ENCODE assay signal across 8 mouse cellular contexts in genomic region chr15:103284647-103285046, GRCm38 (mm10). TPM values are rescaled to one million over a fixed set of nuclear protein-coding genes. Genes with fewer than 3 reads are reported as not detected.
A peak's percentile ranks its signal among the peaks of the same experiment; 100 is the strongest.
DNase-seq lines count a peak whose midpoint lies in the region; ATAC-seq and TF ChIP-seq lines count a peak whose summit lies in the region.

No protein-coding gene starts in this region.

- no peak overlapping the region for H3K9ac ChIP-seq in heart, embryonic 11.5 days (ENCODE audit: low read depth, low read length)
- no peak overlapping the region for H3K9ac ChIP-seq in lung, embryonic 14.5 days

- peak overlapping the region; percentile 1; the same call in 1 of the 2 replicates for H3K27ac ChIP-seq in heart, embryonic 11.5 days (ENCODE audit: low read depth, low read length)
- H3K27ac ChIP-seq in lung, embryonic 14.5 days (ENCODE audit: low read depth): no peak overlapping the region
- peak overlapping the region; percentile 58; the same call in 1 of the 2 replicates for H3K27ac ChIP-seq in limb, embryonic 10.5 days
- no peak overlapping the region for H3K27ac ChIP-seq in small intestine, adult 2 months (ENCODE audit: insufficient read depth, low read depth, low read length)

- no peaks in the 10 kb centered on the region for H3K27me3 ChIP-seq in heart, embryonic 11.5 days (ENCODE audit: control insufficient read depth, insufficient read depth, low read length)
- no peaks in the 10 kb centered on the region for H3K27me3 ChIP-seq in lung, embryonic 14.5 days (ENCODE audit: insufficient read depth, low read length)
- no peaks in the 10 kb centered on the region for H3K27me3 ChIP-seq in limb, embryonic 10.5 days (ENCODE audit: low read depth, poor library complexity, severe bottlenecking)
- H3K27me3 ChIP-seq in small intestine, adult 2 months (ENCODE audit: control insufficient read depth, insufficient read depth, low read length): no peaks in the 10 kb centered on the region

- H3K4me1 ChIP-seq in heart, embryonic 11.5 days (ENCODE audit: control insufficient read depth, insufficient read depth, low read length): peaks cover 17% of the 10 kb centered on the region
- peaks cover 8% of the 10 kb centered on the region for H3K4me1 ChIP-seq in lung, embryonic 14.5 days (ENCODE audit: insufficient read depth)
- H3K4me1 ChIP-seq in limb, embryonic 10.5 days: peaks cover 43% of the 10 kb centered on the region
- H3K4me1 ChIP-seq in small intestine, adult 2 months (ENCODE audit: control insufficient read depth, insufficient read depth, insufficient read length, low read length): peaks cover 9% of the 10 kb centered on the region; the same call in 1 of the 2 replicates

- DNase-seq in heart, postnatal 36 days: no peak
- peak; percentile 8 for DNase-seq in lung, embryonic 14.5 days
- no peak for DNase-seq in lung, adult 18-20 months
- DNase-seq in limb, embryonic 10.5 days (ENCODE audit: low spot score): no peak
- DNase-seq in layer of hippocampus, adult 18-20 months (ENCODE audit: low spot score in 2 of 2): no peak

- H3K4me2 ChIP-seq in heart, embryonic 11.5 days: no peak overlapping the region
- no peak overlapping the region for H3K4me2 ChIP-seq in lung, embryonic 14.5 days

- intact Hi-C loops in heart, postnatal 36 days (cut with DNase I): loop anchor here (2.0 to 5.0 kb wide), 3 partner anchors 22 to 102 kb away; no protein-coding TSS in a partner anchor

- H3K36me3 ChIP-seq in heart, embryonic 11.5 days (ENCODE audit: control insufficient read depth, insufficient read depth, low read length): peaks cover 5% of the 10 kb centered on the region; the same call in 1 of the 2 replicates
- peaks cover 20% of the 10 kb centered on the region for H3K36me3 ChIP-seq in lung, embryonic 14.5 days (ENCODE audit: insufficient read depth)
- peaks cover 24% of the 10 kb centered on the region for H3K36me3 ChIP-seq in limb, embryonic 10.5 days
- H3K36me3 ChIP-seq in small intestine, adult 2 months (ENCODE audit: control insufficient read depth, insufficient read depth, low read length): peaks cover 16% of the 10 kb centered on the region

- no peak for ATAC-seq in heart, embryonic 11.5 days (replicated peaks; ENCODE audit: insufficient number of reproducible peaks, low FRiP score, low TSS enrichment)
- no peak for ATAC-seq in lung, embryonic 14.5 days (ENCODE audit: insufficient read depth)
- ATAC-seq in erythroblast, adult 5-6 weeks (replicated peaks; ENCODE audit: low FRiP score, poor library complexity, severe bottlenecking): no peak

- H3K9me3 ChIP-seq in heart, embryonic 11.5 days (replicated peaks; ENCODE audit: control insufficient read depth, low read length): no peaks in the 10 kb centered on the region
- no peaks in the 10 kb centered on the region for H3K9me3 ChIP-seq in lung, embryonic 14.5 days (ENCODE audit: low read depth, low read length)
- no peaks in the 10 kb centered on the region for H3K9me3 ChIP-seq in limb, embryonic 10.5 days (replicated peaks)

- TF ChIP-seq CTCF in lung, embryonic 14.5 days (IDR thresholded peaks at IDR 0.05; ENCODE audit: low read depth): peak; percentile 36
- peak; percentile 29; the same call in 1 of the 2 replicates for TF ChIP-seq CTCF in small intestine, adult 2 months (IDR thresholded peaks at IDR 0.05; ENCODE audit: extremely low read depth, insufficient read length, insufficient replicate concordance, low read depth, low read length)

- 46% methylated on average over 2 of the region's 2 CpGs for WGBS in heart, embryonic 11.5 days (ENCODE audit: insufficient replicate concordance)
- WGBS in lung, embryonic 14.5 days: 36% methylated on average over 2 of the region's 2 CpGs
- WGBS in limb, embryonic 10.5 days: 44% methylated on average over 2 of the region's 2 CpGs
- WGBS in small intestine, adult 2 months: 41% methylated on average over 2 of the region's 2 CpGs

- no peak for TF ChIP-seq POLR2A in small intestine, adult 2 months (IDR thresholded peaks at IDR 0.05; ENCODE audit: low read depth, low read length)

- H3K4me3 ChIP-seq in heart, embryonic 11.5 days (ENCODE audit: low read depth, low read length): no peak overlapping the region
- H3K4me3 ChIP-seq in lung, embryonic 14.5 days (ENCODE audit: low read depth, low read length): no peak overlapping the region
- no peak overlapping the region for H3K4me3 ChIP-seq in limb, embryonic 10.5 days
- H3K4me3 ChIP-seq in small intestine, adult 2 months (ENCODE audit: low read depth, low read length): no peak overlapping the region

RNA-seq across cellular contexts. Expression of gene Copz1, which starts 12.1 kb away (rescaled TPM):
- 217 and 221 TPM in 2 replicates for polyA plus RNA-seq in heart, embryonic 11.5 days (2014; fragmentation: Nextera tagmentation; extraction: Ambion mirVana)
- 10 to 100 TPM; 56.6 to 56.9 TPM for total RNA-seq in heart, postnatal 36 days (2021)
- 304 and 306 TPM in 2 replicates for polyA plus RNA-seq in lung, embryonic 14.5 days (2014; fragmentation: Nextera tagmentation; extraction: Ambion mirVana)
- 305 and 309 TPM in 2 replicates for polyA plus RNA-seq in limb, embryonic 10.5 days (2016; fragmentation: Nextera tagmentation; extraction: Ambion mirVana)
- 64.9 and 111 TPM in 2 replicates for polyA plus RNA-seq in small intestine, adult 2 months (2012; rRNA removed)
- total RNA-seq in layer of hippocampus, adult 18-20 months (2021): 100 to 1,000 TPM in 1 of 2 experiments, 10 to 100 TPM in 1; 97.0 to 100 TPM
- total RNA-seq in erythroblast, adult 5-6 weeks (2015; ENCODE audit: low replicate concordance): 123 and 131 TPM in 2 replicates
- total RNA-seq in erythroblast, adult 5-6 weeks (2017; ENCODE audit: low replicate concordance): 54.0 and 56.5 TPM in 2 replicates

RNA-seq across cellular contexts. Expression of gene Gpr84, which starts 25.8 kb away (rescaled TPM):
- polyA plus RNA-seq in heart, embryonic 11.5 days (2014; fragmentation: Nextera tagmentation; extraction: Ambion mirVana): 0.41 and 0.53 TPM in 2 replicates
- not detected for total RNA-seq in heart, postnatal 36 days (2021)
- 0.61 TPM in 1 of 2 replicates, not detected in the other for polyA plus RNA-seq in lung, embryonic 14.5 days (2014; fragmentation: Nextera tagmentation; extraction: Ambion mirVana)
- 0.28 and 0.30 TPM in 2 replicates for polyA plus RNA-seq in limb, embryonic 10.5 days (2016; fragmentation: Nextera tagmentation; extraction: Ambion mirVana)
- polyA plus RNA-seq in small intestine, adult 2 months (2012; rRNA removed): 0.06 and 0.11 TPM in 2 replicates
- under 1 TPM; 0.54 to 0.63 TPM for total RNA-seq in layer of hippocampus, adult 18-20 months (2021)
- total RNA-seq in erythroblast, adult 5-6 weeks (2015; ENCODE audit: low replicate concordance): 0.96 and 2.1 TPM in 2 replicates
- 0.70 and 1.3 TPM in 2 replicates for total RNA-seq in erythroblast, adult 5-6 weeks (2017; ENCODE audit: low replicate concordance)

RNA-seq across cellular contexts. Expression of gene Nfe2, which starts 26.4 kb away (rescaled TPM):
- polyA plus RNA-seq in heart, embryonic 11.5 days (2014; fragmentation: Nextera tagmentation; extraction: Ambion mirVana): 21.9 and 24.2 TPM in 2 replicates
- under 1 TPM; 0.67 to 0.73 TPM for total RNA-seq in heart, postnatal 36 days (2021)
- polyA plus RNA-seq in lung, embryonic 14.5 days (2014; fragmentation: Nextera tagmentation; extraction: Ambion mirVana): 3.9 TPM in 2 replicates
- 5.9 and 6.1 TPM in 2 replicates for polyA plus RNA-seq in limb, embryonic 10.5 days (2016; fragmentation: Nextera tagmentation; extraction: Ambion mirVana)
- polyA plus RNA-seq in small intestine, adult 2 months (2012; rRNA removed): 0.39 and 0.83 TPM in 2 replicates
- total RNA-seq in layer of hippocampus, adult 18-20 months (2021): not detected
- total RNA-seq in erythroblast, adult 5-6 weeks (2015; ENCODE audit: low replicate concordance): 449 and 473 TPM in 2 replicates
- total RNA-seq in erythroblast, adult 5-6 weeks (2017; ENCODE audit: low replicate concordance): 629 and 671 TPM in 2 replicates

RNA-seq across cellular contexts. Expression of gene Hnrnpa1, which starts 44.4 kb away (rescaled TPM):
- polyA plus RNA-seq in heart, embryonic 11.5 days (2014; fragmentation: Nextera tagmentation; extraction: Ambion mirVana): 572 and 590 TPM in 2 replicates
- 100 to 1,000 TPM; 140 to 154 TPM for total RNA-seq in heart, postnatal 36 days (2021)
- polyA plus RNA-seq in lung, embryonic 14.5 days (2014; fragmentation: Nextera tagmentation; extraction: Ambion mirVana): 1,022 and 1,035 TPM in 2 replicates
- polyA plus RNA-seq in limb, embryonic 10.5 days (2016; fragmentation: Nextera tagmentation; extraction: Ambion mirVana): 1,775 and 1,966 TPM in 2 replicates
- 12.0 and 29.5 TPM in 2 replicates for polyA plus RNA-seq in small intestine, adult 2 months (2012; rRNA removed)
- total RNA-seq in layer of hippocampus, adult 18-20 months (2021): 100 to 1,000 TPM; 239 to 256 TPM
- 130 and 135 TPM in 2 replicates for total RNA-seq in erythroblast, adult 5-6 weeks (2015; ENCODE audit: low replicate concordance)
- total RNA-seq in erythroblast, adult 5-6 weeks (2017; ENCODE audit: low replicate concordance): 189 and 286 TPM in 2 replicates

RNA-seq across cellular contexts. Expression of gene Cbx5, which starts 45.0 kb away (rescaled TPM):
- 139 and 146 TPM in 2 replicates for polyA plus RNA-seq in heart, embryonic 11.5 days (2014; fragmentation: Nextera tagmentation; extraction: Ambion mirVana)
- 10 to 100 TPM; 54.2 to 58.7 TPM for total RNA-seq in heart, postnatal 36 days (2021)
- polyA plus RNA-seq in lung, embryonic 14.5 days (2014; fragmentation: Nextera tagmentation; extraction: Ambion mirVana): 144 and 151 TPM in 2 replicates
- 191 and 215 TPM in 2 replicates for polyA plus RNA-seq in limb, embryonic 10.5 days (2016; fragmentation: Nextera tagmentation; extraction: Ambion mirVana)
- polyA plus RNA-seq in small intestine, adult 2 months (2012; rRNA removed): 1.5 and 2.8 TPM in 2 replicates
- total RNA-seq in layer of hippocampus, adult 18-20 months (2021): 100 to 1,000 TPM; 174 to 190 TPM
- total RNA-seq in erythroblast, adult 5-6 weeks (2015; ENCODE audit: low replicate concordance): 42.0 and 42.1 TPM in 2 replicates
- total RNA-seq in erythroblast, adult 5-6 weeks (2017; ENCODE audit: low replicate concordance): 49.5 and 57.4 TPM in 2 replicates

Comparison
In these comparisons a context has a peak if more than half of its experiments do, and no peak if none do; other contexts are left out.
1. H3K27ac ChIP-seq: peak in heart, embryonic 11.5 days (single experiment) and limb, embryonic 10.5 days (single experiment); none in lung, embryonic 14.5 days (single experiment) and small intestine, adult 2 months (single experiment).